Mouse (Mus musculus): ENCODE measurements around the gene Mtch2.

Gene Mtch2

DNA sequence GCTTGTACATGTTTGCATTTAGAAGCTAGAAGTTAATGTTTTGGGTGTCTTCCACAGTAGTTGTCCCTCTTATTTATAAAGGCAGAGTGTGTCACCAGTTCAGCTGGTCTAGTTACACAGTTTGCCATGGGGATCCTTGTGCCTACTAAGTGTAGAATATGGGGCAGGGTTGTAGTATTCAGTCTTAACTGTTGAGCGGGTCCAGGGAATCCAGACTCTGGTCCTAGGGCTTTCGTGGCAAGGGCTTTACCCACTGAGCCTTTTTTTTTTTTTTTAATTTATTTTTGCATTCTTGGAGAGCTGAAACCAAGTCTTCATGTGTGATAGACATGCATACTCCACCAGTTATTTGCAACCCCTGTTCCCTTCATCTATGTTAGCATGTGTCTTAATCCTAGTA is 14.5 kb downstream of the Mtch2 start:
- DNase-seq (ENCODE audit: low spot score in 2 of 2), result no peak

DNA sequence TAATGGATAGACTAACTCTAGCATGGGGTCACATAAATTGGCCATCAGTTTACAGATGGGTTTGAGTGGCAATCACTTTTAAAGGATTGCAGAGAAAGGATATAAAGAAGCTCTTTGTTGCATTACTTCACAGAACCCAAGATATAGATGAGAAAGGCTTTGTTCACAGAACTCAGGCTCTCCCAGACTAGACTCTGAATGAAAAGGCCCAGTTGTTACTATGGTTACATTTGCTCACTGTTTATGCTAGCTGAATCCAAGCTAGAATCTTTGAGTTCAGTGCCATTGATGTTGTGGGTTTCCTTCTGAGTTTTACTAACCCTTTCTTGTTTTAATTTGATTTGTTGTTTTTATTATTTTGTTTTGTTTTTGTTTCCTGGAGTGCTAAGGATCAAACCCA is 17.2 kb downstream of the Mtch2 start:
- no peak for DNase-seq (ENCODE audit: low spot score in 2 of 2)

DNA sequence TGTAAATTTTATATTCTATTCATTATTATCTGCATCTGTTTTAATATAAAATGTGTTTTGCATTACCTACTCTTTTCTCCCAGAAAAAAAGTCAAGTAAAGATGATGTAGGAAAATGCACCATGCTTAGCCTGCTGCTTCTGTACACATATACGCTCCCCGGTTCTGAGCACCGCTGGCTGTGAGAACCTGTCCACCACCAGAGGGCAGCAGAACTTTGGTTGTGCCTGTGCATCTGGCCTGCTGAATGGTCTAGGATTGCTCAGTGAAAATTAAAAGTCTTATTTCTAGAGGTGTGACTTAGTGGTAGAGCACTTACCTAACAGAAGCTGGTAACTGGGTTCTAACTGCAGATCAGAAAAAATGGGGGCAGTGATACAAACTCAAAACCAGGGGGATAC is 19.6 kb downstream of the Mtch2 start:
- DNase-seq (ENCODE audit: low spot score in 2 of 2), result peak; percentile 79 to 89

DNA sequence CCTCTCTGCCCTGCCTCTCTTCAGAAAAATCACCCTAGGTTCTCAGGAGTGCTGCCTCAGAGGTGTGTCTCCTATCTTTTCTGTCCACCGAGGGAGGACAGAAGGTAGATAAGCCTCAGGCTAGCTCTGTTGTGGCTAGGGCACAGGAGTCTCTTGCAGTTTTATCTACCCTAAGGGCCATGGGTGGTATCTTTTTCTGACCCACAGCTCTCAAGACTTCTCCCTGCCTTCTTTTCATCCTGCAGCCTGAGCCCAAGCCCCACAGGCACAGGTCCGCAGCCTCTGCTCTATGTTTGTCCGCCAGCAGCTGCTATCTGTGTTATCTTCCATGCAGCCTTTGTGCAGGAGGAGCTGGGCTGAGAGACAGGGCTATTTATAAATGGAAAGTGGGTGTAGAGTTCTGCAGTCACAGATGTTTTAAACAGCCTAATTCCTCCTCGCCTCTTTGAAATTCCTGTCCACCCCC is 23.2 kb downstream of the Mtch2 start:
- DNase-seq (ENCODE audit: low spot score in 2 of 2), result peak in 1 of 2 experiments; percentile 30

DNA sequence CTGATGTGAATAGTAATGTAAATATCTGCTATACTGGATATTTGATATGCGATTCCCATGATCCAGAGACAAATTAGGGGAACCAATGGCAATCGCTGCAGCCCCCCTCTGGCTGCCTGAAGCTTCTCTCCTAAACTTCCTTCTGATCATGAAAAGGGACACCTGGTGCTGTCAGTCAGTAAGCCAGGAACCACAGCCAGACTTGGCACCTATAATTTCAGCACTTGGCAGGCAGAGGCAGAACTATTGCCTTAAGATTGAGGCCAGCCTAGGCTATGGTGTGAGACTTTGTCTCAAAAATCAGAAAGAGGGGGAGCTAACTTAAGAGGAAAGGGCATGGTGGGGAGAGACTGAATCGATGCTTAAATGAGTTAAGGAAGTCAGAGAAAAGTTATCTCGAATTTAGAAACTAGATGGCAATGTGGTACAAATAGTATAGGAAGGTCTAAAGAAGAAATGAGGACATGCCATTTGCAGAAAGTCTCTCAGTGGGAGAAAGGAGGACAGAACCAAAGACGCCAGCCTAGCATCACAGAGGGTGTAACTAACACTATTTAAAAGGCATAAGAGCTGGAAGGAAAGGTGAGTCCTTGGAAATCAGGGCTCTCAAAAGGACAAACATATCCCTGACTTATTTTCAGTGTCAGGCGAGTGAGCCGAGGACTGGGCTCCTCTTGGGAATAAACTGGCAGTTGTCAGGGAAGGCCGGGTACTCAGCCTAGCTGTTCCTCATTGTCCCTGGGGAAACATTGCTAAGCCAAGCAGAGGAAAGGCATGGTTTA is 24.4 kb downstream of the Mtch2 start:
- no peak for DNase-seq (ENCODE audit: low spot score in 2 of 2)

DNA sequence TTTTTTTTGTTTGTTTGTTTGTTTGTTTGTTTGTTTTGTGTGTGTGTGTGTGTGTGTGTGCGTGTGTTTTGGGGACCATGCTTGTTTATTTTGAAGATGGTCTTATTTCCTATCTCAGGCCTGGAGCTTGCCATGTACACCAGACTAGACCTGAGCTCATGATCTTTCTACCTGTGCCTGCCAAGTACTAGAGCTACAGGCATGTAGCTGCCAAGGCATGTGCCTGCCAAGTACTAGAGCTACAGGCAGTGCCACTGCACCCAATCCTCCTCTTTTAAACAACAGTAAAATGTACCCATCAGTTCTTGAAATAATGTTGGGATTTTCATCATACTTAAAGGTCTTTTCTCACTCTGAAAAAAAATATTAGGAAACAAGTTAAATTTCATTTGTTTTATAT is 27.1 kb downstream of the Mtch2 start:
- DNase-seq (ENCODE audit: low spot score in 2 of 2), result no peak

DNA sequence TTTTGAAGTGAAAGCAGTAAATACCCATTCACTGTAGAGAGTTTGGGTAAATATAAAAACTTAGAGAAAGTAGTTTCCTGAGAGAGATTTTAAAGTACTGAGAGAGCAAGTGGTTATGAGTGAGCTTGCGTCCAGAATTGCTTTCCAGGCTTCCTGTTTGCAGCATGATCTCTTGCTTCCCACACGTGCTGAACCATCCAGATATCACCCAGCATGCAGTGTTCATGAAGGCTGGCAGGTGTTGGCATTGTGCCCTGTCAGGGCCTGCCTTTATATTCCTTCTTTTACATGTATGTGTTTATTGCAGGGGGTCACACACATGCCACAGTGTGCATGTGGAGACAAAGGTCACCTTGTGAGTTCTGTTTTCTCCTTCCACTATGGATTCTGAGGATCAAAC is 28.3 kb downstream of the Mtch2 start:
- DNase-seq (ENCODE audit: low spot score in 2 of 2), result no peak

DNA sequence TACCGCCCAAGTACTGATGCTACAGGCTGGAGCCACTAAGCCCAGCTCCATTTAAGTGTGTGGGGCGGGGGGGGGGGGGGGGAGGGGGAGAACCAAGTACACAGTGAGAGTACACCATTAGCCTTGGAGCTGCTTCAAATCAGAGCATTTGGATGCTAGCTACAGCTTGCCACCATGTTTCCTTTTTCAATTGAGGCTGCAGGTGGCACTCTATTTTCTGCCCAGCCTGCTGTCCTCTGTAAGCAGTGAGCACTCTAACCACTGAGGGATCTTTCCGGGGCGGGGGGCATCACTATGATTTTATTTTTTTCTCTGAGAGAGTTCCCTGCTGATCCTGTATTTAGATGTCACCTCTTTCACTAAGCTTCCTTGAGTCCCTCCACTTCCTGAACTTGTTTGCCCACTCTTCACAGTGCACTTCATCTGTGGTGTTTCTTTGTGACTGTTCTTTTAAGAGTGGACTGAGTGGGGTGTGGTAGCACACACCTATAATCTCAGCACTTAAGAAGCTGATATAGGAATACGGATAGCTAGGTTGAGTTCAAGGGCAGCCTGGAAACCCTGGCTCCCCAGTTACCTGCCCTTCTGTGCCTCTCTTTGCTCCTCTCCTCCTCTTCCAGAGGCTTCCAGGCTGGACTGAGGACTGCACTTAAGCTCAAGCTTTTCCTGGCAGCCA is 30.8 kb downstream of the Mtch2 start:
- no peak for DNase-seq (ENCODE audit: low spot score in 2 of 2)

DNA sequence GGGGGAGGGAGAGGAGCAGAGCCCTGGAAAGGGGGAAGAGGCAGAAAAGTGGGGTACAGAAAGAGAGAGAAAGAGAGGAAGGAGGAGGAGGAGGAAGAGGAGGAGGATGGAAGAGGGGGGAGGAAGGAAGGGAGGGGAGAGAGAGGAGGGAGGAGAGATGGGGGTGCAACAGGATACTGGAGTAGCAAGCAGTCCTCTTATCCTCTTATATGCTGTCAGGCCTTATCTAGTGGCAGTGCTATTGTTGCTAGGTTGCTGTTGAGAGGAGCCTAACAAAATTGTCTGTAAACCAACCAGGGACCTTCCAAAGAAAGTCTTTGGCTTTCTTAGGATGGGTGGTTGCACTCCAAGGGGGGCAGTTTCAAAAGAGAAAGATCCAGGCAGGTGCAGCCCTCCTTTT is 32.5 kb downstream of the Mtch2 start:
- no peak for DNase-seq (ENCODE audit: low spot score in 2 of 2)

DNA sequence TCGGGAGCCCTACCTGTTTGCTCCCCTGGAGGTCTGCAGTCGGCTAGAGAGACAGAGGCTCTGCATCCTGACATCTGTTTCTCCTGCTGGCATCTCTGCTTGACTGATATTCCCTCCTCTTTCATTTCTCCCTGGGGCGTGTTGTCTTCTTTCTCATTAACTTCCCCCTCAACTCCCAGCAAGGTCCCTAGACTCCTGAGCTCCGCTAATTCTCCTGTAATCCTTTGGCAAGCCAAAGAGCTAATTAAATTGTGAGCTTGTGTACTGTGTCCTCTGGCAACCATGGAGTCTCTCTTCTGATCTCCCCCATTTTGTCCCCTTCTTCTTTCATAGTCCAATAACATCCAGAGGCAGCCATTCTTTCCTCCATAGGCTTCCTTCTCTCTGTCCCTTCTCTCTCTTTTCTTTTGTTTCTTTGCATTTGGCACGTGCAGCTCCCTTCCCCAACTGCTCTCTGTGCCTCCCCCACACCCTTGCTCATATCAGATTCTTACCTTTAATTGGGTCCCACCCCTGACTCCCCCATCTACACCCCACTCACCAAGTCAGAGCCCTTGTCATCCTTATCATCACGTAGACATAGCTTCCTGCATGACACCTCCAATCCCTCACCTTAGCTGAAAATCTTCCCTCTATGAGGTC is 33.3 kb downstream of the Mtch2 start:
- no peak for DNase-seq (ENCODE audit: low spot score in 2 of 2)

DNA sequence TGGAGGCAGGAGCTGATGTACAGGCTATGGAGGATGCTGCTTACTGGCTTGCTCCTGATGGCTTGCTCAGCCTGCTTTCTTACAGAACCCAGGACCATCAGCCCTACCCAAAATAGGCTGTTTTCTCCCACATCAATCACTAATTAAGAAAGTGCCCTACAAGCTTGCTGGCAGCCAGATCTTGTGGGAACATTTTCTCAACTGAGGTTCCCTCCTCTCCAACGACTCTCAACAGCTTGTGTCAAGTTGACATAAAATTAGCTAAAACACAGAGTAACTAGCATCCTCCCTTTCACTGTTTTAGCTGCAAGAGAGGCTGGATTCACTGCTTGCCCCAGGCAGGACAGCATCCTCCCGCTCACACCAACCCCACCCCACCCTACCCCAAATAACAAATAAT is 34.9 kb downstream of the Mtch2 start:
- DNase-seq (ENCODE audit: low spot score in 2 of 2), result no peak

DNA sequence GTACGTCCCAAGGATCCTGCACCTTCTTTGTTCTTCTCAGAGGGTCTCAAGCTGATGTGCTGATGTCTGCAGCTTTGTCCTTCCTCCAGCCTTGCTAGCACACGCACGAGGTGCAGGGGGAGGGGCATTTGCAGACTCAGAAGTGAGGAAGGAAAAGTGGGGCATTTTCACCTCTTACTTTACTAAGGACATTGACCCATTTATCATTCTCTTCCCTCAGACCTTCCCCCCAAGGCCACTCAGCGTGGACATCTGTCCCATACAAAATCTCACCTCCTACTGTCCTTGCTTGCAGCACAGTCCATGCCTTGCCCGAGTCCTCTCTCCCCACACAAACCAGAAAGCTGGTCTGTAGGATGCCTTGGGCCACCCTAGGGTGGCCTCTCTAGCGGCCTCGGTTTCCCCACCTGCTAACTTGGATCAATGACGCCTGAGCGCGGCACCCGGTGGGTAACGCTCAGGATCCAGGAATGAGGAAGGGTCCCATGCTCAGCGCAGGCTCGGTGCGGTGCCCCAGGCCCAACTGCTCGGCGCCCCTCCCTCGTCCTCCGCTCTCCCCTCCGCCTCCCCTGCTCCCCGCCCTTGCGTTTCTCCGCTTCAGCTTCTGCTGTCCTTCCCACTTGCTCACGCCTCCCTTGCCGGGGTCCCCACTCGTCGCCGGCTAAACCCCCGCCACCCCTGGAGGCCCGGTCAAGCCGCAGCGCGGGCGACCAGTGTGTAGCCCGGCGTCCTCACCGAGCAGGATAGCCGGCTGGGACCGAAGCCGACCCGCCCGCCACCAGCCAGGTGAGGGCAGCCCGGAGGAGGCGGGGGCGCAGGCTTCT is 38.5 kb downstream of the Mtch2 start, which contains the start of gene C1qtnf4:
TSS of gene C1qtnf4 (plus strand) at position 643 of the 824 bp plus-strand sequence.
- DNase-seq (ENCODE audit: low spot score in 2 of 2), result no peak

DNA sequence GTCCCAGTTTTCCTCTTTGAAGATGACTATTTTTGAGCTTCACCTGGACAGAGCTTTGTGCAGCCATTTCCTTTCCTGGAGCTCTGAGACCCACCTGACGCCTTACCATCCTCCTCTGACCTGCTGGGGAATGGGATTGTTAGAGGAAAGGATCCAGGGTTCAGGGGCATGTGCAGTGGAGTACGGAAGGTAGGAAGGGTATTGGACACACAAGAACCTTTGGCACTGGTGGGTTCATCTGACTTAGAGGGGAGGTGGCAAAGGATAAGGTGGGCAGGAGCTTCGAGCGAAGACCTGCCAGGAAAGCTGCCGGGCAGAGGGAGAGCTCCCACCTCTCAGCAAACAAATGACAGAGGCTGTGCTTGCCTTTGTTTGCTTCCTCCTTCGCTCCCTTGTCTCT is 39.5 kb downstream of the Mtch2 start:
- DNase-seq (ENCODE audit: low spot score in 2 of 2), result no peak

DNA sequence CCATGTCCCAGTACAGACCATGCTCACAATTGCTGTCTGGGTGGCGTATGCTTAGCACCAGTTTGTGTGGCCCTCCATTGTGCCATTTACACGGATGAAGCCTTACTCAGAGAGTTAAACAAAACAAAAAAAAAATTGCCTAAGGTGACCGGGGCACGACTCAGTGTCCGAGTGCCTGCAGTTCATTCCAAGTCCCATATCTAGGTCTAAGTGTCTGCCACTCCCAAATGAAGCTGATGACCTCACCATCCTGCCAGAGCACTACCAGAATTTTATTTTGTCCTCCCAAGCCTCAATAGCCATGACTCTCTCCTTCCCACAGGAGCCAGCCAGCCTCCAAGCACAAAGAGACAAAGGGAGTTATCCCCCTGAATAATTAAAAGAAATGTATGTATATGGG is 40.7 kb downstream of the Mtch2 start:
- DNase-seq (ENCODE audit: low spot score in 2 of 2), result no peak

DNA sequence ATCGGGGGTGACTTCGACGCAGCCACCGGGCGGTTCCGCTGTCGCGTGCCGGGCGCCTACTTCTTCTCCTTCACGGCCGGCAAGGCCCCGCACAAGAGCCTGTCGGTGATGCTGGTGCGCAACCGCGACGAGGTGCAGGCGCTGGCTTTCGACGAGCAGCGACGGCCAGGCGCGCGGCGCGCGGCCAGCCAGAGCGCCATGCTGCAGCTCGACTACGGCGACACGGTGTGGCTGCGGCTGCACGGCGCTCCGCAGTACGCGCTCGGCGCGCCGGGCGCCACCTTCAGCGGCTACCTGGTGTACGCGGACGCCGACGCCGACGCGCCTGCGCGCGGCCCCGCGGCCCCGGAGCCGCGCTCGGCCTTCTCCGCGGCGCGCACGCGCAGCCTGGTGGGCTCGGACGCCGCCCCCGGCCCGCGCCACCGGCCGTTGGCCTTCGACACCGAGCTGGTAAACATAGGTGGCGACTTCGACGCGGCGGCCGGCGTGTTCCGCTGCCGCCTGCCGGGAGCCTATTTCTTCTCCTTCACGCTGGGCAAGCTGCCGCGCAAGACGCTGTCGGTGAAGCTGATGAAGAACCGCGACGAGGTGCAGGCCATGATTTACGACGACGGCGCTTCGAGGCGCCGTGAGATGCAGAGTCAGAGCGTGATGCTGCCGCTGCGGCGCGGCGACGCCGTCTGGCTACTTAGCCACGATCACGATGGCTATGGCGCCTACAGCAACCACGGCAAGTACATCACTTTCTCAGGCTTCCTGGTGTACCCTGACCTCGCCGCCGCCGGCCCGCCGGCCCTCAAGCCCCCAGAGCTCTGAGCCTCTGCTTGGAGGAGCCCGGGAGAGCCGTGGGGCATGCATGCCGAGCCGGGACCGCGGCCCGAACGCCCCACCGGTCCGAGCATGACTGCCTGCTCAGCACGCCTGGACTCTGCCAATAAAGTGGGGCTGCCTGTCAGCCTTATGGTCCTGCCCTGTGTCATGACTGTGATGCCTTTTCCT is 42.9 kb downstream of the Mtch2 start:
- DNase-seq (ENCODE audit: low spot score in 2 of 2), result peak; percentile 55 to 69

DNA sequence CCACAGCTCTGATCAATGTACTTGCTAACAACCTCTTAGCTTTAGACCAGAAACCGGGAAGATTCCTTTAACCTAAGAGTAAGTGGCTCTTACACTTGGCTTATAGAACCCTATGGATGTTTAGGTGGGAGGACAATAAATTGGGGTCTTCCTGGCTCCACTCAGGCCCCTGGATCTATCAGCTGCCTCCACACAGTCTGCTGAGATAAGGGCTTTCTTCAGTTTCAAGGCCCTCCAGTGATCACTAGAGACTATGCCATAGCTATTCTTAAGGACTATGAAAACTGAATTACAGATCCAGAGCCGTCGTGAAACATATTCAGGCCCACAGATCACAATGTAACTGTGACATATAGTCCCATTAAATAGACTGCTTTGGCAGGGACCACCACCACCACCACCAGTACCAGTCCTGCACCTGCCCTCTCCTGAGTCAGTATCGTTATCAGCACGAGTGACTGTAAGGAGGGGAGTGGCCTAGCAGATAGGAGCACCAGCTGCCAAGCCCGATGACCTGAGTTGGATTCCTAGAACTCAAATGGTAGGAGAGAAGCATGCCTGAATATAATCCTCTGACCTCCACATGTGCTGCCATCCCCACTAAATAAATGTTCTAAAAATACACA is 46.8 kb downstream of the Mtch2 start:
- DNase-seq (ENCODE audit: low spot score in 2 of 2), result peak; percentile 22 to 33

DNA sequence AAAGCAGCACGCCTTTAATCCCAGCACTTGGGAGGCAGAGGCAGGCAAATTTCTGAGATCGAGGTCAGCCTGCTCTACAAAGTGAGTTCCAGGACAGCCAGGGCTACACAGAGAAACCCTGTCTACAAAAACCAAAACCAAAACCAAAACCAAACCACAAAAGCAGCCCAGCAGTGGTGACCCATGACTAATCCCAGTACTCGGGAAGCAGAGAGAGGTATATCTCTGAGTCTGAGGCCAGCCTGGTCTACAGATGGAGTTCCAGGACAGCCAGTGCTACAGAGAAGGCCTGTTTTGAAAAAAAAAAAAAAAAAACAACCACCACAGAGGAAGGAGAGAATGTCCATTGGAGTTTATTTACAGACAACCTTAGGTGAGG is 47.3 kb downstream of the Mtch2 start:
- peak in 1 of 2 experiments; percentile 28 for DNase-seq (ENCODE audit: low spot score in 2 of 2)

DNA sequence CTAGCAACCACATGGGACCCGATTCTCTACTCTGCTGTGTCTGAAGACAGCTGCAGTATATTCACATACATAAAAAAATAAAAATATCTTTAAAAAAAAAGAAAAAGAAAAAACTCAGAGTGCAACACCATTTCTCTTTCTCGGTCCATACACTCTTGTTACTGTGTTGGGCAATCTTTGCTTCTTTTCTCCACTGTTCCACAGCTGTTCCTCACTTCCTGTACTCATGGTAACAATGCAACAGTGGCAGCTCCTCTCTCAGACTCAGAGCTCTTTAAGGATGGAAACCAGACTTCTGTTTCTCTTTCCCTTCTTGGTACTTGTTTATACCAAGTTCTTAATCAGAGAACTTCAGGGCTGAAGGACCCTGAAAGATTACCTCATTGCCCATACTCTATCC is 56.4 kb downstream of the Mtch2 start:
- no peak for DNase-seq (ENCODE audit: low spot score in 2 of 2)

DNA sequence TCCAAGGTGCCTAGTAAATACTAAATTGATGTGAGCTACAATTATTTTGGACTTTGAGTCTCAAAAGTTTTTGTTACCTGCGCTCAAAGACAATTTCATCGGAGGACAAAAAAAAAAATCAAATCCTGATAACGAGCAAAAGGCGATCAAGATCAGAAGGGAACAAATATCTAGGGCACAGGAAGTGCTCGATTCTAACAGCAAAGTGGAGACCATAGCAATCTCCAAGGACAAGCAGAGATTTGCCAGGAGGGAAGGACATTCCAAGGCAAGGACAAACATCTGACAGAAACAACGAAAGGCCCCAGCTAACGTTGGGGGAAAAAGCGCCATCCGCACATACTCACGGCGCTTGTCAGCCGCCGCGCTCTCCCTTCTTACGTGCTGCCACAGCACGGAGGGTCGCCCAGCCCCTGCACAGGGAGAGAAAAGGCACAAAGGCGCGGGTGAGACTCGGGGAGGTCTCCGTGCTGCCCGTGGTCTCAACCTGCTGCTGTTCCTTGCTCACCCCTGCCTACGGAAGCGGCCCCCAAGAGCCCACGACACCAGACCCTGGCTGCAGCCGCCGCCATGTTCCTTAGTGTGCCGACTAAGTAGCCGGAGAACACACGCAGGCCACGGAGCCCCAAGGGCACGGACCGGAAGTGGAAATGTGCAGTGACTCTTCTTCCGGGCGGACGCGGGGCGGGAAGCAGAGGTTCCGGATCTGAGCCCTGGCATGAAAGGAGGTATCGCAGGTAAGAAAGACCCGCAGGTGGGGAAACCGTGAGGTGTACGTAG is 57.3 kb downstream of the Mtch2 start, which contains the start of the genes Kbtbd4 and Ndufs3:
TSS of gene Kbtbd4 (plus strand) at position 665 of the 780 bp plus-strand sequence.
TSS of gene Ndufs3 (minus strand) at position 752 of the 780 bp plus-strand sequence.
- peak; percentile 87 to 91 for DNase-seq (ENCODE audit: low spot score in 2 of 2)

Data from spleen, postnatal 10 days (tissue).